ENCODE assay signal across 8 mouse cellular contexts in genomic region chr3:67429999-67430380, GRCm38 (mm10). TPM values are rescaled to one million over a fixed set of nuclear protein-coding genes. Genes with fewer than 3 reads are reported as not detected.
A peak's percentile ranks its signal among the peaks of the same experiment; 100 is the strongest.
DNase-seq lines count a peak whose midpoint lies in the region; ATAC-seq lines count a peak whose summit lies in the region.

Gene Gfm1, plus strand, starts transcription at chr3:67430096.

- peak within 1 kb of the TSS; percentile 92 for H3K4me2 ChIP-seq in heart, embryonic 13.5 days
- peak within 1 kb of the TSS; percentile 72 for H3K4me2 ChIP-seq in liver, embryonic 12.5 days
- peak within 1 kb of the TSS; percentile 78 for H3K4me2 ChIP-seq in stomach, embryonic 15.5 days

- peaks cover 12% of the 10 kb centered on the region for H3K9me3 ChIP-seq in heart, embryonic 13.5 days
- H3K9me3 ChIP-seq in liver, embryonic 12.5 days (replicated peaks): peaks cover 12% of the 10 kb centered on the region
- H3K9me3 ChIP-seq in stomach, embryonic 15.5 days: no peaks in the 10 kb centered on the region

- peak within 1 kb of the TSS; percentile 91 for H3K9ac ChIP-seq in heart, embryonic 13.5 days
- H3K9ac ChIP-seq in liver, embryonic 12.5 days: peak within 1 kb of the TSS; percentile 81
- H3K9ac ChIP-seq in stomach, embryonic 15.5 days: peak within 1 kb of the TSS; percentile 76

- peaks cover 34% of the 10 kb centered on the region for H3K36me3 ChIP-seq in heart, embryonic 13.5 days
- peaks cover 33% of the 10 kb centered on the region for H3K36me3 ChIP-seq in liver, embryonic 12.5 days
- H3K36me3 ChIP-seq in stomach, embryonic 15.5 days: peaks cover 8% of the 10 kb centered on the region; the same call in 1 of the 2 replicates

- DNase-seq in CD4-positive, CD25-positive, alpha-beta regulatory T cell, adult 2 months (ENCODE audit: low read depth, low spot score): peak; percentile 92
- DNase-seq in fat pad, adult 2 months (ENCODE audit: extremely low read depth, low read depth, low spot score): peak; percentile 10
- peak; percentile 94 for DNase-seq in kidney, postnatal 10 days
- DNase-seq in natural killer cell, adult 2 months (ENCODE audit: low spot score in 2 of 2): peak; percentile 69 to 82

- peak; percentile 81 for ATAC-seq in heart, embryonic 13.5 days (ENCODE audit: extremely low read depth, insufficient number of reproducible peaks, low FRiP score, low TSS enrichment)
- ATAC-seq in liver, embryonic 12.5 days: peak; percentile 93
- peak; percentile 89 for ATAC-seq in stomach, embryonic 15.5 days (ENCODE audit: insufficient read depth, low FRiP score, low read depth)

- H3K27me3 ChIP-seq in heart, embryonic 13.5 days (replicated peaks): no peaks in the 10 kb centered on the region
- no peaks in the 10 kb centered on the region for H3K27me3 ChIP-seq in liver, embryonic 12.5 days (replicated peaks)
- no peaks in the 10 kb centered on the region for H3K27me3 ChIP-seq in stomach, embryonic 15.5 days (replicated peaks)

- peak within 1 kb of the TSS; percentile 66 for H3K27ac ChIP-seq in brown adipose tissue, adult 24 weeks (replicated peaks; ENCODE audit: low read depth, low read length)
- H3K27ac ChIP-seq in heart, embryonic 13.5 days (replicated peaks): peak within 1 kb of the TSS; percentile 36; the same call in 1 of the 2 replicates
- peak within 1 kb of the TSS; percentile 30; the same call in 1 of the 2 replicates for H3K27ac ChIP-seq in liver, embryonic 12.5 days
- H3K27ac ChIP-seq in stomach, embryonic 15.5 days: no peak within 1 kb of the TSS

- no peaks in the 10 kb centered on the region for H3K4me1 ChIP-seq in brown adipose tissue, adult 24 weeks (ENCODE audit: control insufficient read depth, insufficient read depth, insufficient read length, low read length)
- H3K4me1 ChIP-seq in heart, embryonic 13.5 days: peaks cover 10% of the 10 kb centered on the region
- H3K4me1 ChIP-seq in liver, embryonic 12.5 days: peaks cover 12% of the 10 kb centered on the region
- peaks cover 7% of the 10 kb centered on the region; the same call in 1 of the 2 replicates for H3K4me1 ChIP-seq in stomach, embryonic 15.5 days

- peak within 1 kb of the TSS; percentile 99 for H3K4me3 ChIP-seq in brown adipose tissue, adult 24 weeks (ENCODE audit: insufficient read depth, low read depth, low read length)
- H3K4me3 ChIP-seq in heart, embryonic 13.5 days: peak within 1 kb of the TSS; percentile 96
- peak within 1 kb of the TSS; percentile 80 for H3K4me3 ChIP-seq in liver, embryonic 12.5 days
- H3K4me3 ChIP-seq in stomach, embryonic 15.5 days (replicated peaks): peak within 1 kb of the TSS; percentile 97

- WGBS in heart, embryonic 13.5 days: under 1% methylated on average over 24 of the region's 24 CpGs
- under 1% methylated on average over 24 of the region's 24 CpGs for WGBS in liver, embryonic 12.5 days (ENCODE audit: insufficient replicate concordance)
- under 1% methylated on average over 24 of the region's 24 CpGs for WGBS in stomach, embryonic 15.5 days

RNA-seq across cellular contexts. Expression of gene Gfm1, which starts in this region (rescaled TPM):
- polyA plus RNA-seq in brown adipose tissue, adult 24 weeks (2012; ENCODE audit: insufficient read depth, insufficient read length, missing spikeins): 158 and 167 TPM in 2 replicates
- polyA plus RNA-seq in heart, embryonic 13.5 days (2015; fragmentation: Nextera tagmentation; extraction: Ambion mirVana): 97.6 and 106 TPM in 2 replicates
- 57.3 and 57.6 TPM in 2 replicates for polyA plus RNA-seq in liver, embryonic 12.5 days (2016; fragmentation: Nextera tagmentation; extraction: Ambion mirVana)
- 40.3 and 45.0 TPM in 2 replicates for polyA plus RNA-seq in stomach, embryonic 15.5 days (2015; fragmentation: Nextera tagmentation; extraction: Ambion mirVana)

Comparison
In these comparisons a context has a peak if more than half of its experiments do, and no peak if none do; other contexts are left out.
1. DNase-seq: peak in every context shown above with its lines; median percentile 94 in kidney, postnatal 10 days; 92 in CD4-positive, CD25-positive, alpha-beta regulatory T cell, adult 2 months; 76 in natural killer cell, adult 2 months; 10 in fat pad, adult 2 months.